Mouse (Mus musculus) kidney, adult 2 months (tissue): ENCODE data around the gene Gfod1.

Experiments used
- CTCF ChIP-seq: fragments of 200-500 bp; conservative IDR thresholded peaks from 2 replicates; pipeline ENCODE4 v1.5.1; 2011; ENCODE audit warnings: low read depth, mild to moderate bottlenecking, control low read depth, low read length, moderate library complexity, mixed read lengths; ENCODE audit not compliant: insufficient read depth, insufficient read length
- POLR2A ChIP-seq: fragments of 200-500 bp; IDR thresholded peaks from one replicate; pipeline ENCODE4 v1.6.1; 2011; ENCODE audit warnings: low read depth, low read length, control low read depth

GRCm38 (mm10) chr13:43177317-43177716 lies 126.7 kb downstream of the Gfod1 start:
- no peak for TF ChIP-seq POLR2A
- TF ChIP-seq CTCF, result no peak
